Mouse (Mus musculus) embryonic fibroblast, embryonic 13.5 days (primary cell): ENCODE measurements around the gene Ly6c1.
"Not testable (repeated sequence)": the region's sequence is repeated elsewhere in the genome, so short reads cannot be mapped to it uniquely, and the experiment has no call there.

Experiments
- CTCF ChIP-seq: IDR thresholded peaks from 2 replicates; pipeline ENCODE4 v1.5.1; 2011; ENCODE audit warnings: mild to moderate bottlenecking, control low read depth, low read length, moderate library complexity, borderline replicate concordance; ENCODE audit not compliant: insufficient read depth
- POLR2A ChIP-seq: IDR thresholded peaks from 2 replicates; pipeline ENCODE4 v1.6.1; 2011; ENCODE audit warnings: low read depth, mild to moderate bottlenecking, control low read depth, low read length, moderate library complexity

- not testable (repeated sequence) for TF ChIP-seq CTCF, POLR2A
Observed at GRCm38 (mm10) chr15:75052414-75052813, 3.8 kb upstream of the Ly6c1 start.
